Mouse (Mus musculus) spleen, adult 2 months (tissue): ENCODE data around the gene Rerg. TPM values are rescaled to one million over a fixed set of nuclear protein-coding genes. Genes with fewer than 3 reads are reported as not detected.

ENCODE experiments used
- DNase-seq, 2 experiments: peaks; one replicate each; pipeline versions ENCODE4 v3.0.0 to v3.0.0-alpha.2; 2012 to 2021; ENCODE audit warnings: low spot score in 2 of 2, low read depth in 1 of 2
- H3K27ac ChIP-seq: fragments of 200-500 bp; 2 replicates; pipeline ENCODE4 v1.5.1; 2012; ENCODE audit warnings: low read length, inconsistent platforms; ENCODE audit not compliant: insufficient read depth
- H3K27me3 ChIP-seq: fragments of 200-500 bp; 2 replicates; pipeline ENCODE4 v1.6.1; 2012; ENCODE audit warnings: mild to moderate bottlenecking, moderate library complexity, low read length, inconsistent platforms; ENCODE audit not compliant: control insufficient read depth, insufficient read depth
- H3K36me3 ChIP-seq: fragments of 200-500 bp; 2 replicates; pipeline ENCODE4 v1.6.1; 2012; ENCODE audit warnings: mild to moderate bottlenecking, low read length, inconsistent platforms; ENCODE audit not compliant: control insufficient read depth, insufficient read depth
- H3K4me1 ChIP-seq: fragments of 200-500 bp; 2 replicates; pipeline ENCODE4 v1.6.1; 2011; ENCODE audit warnings: inconsistent platforms; ENCODE audit not compliant: control insufficient read depth, insufficient read depth, insufficient read length
- H3K4me3 ChIP-seq: fragments of 200-500 bp; 2 replicates; pipeline ENCODE4 v1.5.1; 2011; ENCODE audit warnings: mild to moderate bottlenecking, inconsistent platforms; ENCODE audit not compliant: insufficient read depth, insufficient read length; ENCODE audit errors: extremely low read depth
- CTCF ChIP-seq: fragments of 200-500 bp; IDR thresholded peaks from 2 replicates; pipeline ENCODE4 v1.5.1; 2011; ENCODE audit warnings: mild to moderate bottlenecking, inconsistent platforms; ENCODE audit not compliant: insufficient read depth, insufficient read length, insufficient replicate concordance; ENCODE audit errors: extremely low read depth
- POLR2A ChIP-seq: fragments of 200-500 bp; IDR thresholded peaks from 2 replicates; pipeline ENCODE4 v1.6.1; 2011; ENCODE audit warnings: low read depth, low read length, inconsistent platforms
- WGBS: fragments of 180-500 bp; shearing (Covaris S2); methylation state at CpG from one replicate; pipeline ENCODE4 v1.1.7; 2018; 5-methylcytosine and 5-hydroxymethylcytosine counted together
- polyA plus RNA-seq: library from polyadenylated mRNA; depleted of rRNA; stranded (reverse); fragments of >200 nt; gene quantifications from 2 replicates; pipeline ENCODE4 v1.2.3, GENCODE M21; 2012

Gene Rerg
- polyA plus RNA-seq, 1 experiment: 0.07 TPM

DNA sequence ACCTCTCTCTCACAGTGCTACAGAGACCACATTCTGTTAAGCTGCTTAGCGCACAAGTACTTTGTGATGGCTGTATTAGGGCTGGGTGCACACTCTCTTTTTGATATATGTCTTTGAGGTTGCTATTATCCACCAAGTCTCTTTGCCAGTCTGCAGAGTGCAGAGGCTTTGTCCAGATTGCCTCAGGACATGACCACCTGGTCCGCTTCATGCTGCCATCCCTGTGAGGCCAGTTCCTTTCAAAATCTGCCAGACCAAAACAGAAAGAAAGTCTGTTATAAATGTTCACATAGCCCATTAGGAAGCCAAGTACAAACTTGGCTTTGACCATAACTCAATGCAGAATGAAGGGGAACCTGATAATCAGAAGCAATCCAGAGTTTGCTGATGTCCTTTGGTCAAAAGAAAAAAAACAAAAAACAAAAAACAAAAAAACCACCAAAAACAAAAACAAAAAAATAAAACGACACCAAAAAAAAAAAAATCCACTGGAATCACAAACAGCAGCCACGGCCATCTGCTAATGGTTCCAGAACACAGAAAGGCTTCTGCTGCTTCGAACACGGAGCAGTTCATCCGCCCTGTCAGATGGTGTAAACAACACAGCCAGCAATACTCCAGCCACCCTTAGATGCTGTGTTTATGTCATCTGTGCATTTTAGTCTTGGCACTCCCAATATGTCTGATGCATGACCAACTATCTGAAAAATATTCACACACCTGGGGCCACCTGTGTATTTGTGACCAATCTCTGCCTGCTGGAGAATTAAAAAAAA, 68.2 kb downstream of the Rerg start:
- TF ChIP-seq CTCF: no peak
- TF ChIP-seq POLR2A: no peak
- WGBS: 89% methylated on average over 7 of the region's 7 CpGs
- H3K27ac ChIP-seq: no peak overlapping the region
- no peaks in the 10 kb centered on the region for H3K36me3 ChIP-seq
- no peak overlapping the region for H3K4me3 ChIP-seq
- H3K4me1 ChIP-seq: no peaks in the 10 kb centered on the region
- no peaks in the 10 kb centered on the region for H3K27me3 ChIP-seq
- DNase-seq: no peak

DNA sequence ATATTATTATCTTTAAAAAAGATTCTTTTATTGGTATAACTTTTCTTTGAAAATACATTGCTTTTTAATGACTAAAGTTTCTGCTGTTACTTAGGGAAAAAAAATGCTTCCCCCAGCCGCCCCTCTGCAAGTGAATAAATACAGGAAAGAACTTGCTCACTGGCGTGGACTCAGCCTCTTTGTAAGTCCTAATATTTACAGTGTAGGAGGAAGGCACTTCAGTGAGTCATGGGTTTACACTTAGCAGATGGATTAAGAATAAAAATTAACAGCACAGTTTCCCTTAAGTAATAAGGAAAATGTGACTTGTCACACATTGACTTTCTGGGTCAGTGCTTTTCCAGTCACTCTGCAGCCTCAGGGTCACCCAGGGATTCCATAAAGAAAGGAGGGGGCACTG, 70.0 kb downstream of the Rerg start:
- 68% methylated on average over 2 of the region's 2 CpGs for WGBS
- no peaks in the 10 kb centered on the region for H3K36me3 ChIP-seq
- no peak overlapping the region for H3K27ac ChIP-seq
- no peak for DNase-seq
- H3K4me3 ChIP-seq: no peak overlapping the region
- H3K4me1 ChIP-seq: peaks cover 3% of the 10 kb centered on the region; the same call in 1 of the 2 replicates
- no peaks in the 10 kb centered on the region for H3K27me3 ChIP-seq
- TF ChIP-seq CTCF: no peak
- no peak for TF ChIP-seq POLR2A

DNA sequence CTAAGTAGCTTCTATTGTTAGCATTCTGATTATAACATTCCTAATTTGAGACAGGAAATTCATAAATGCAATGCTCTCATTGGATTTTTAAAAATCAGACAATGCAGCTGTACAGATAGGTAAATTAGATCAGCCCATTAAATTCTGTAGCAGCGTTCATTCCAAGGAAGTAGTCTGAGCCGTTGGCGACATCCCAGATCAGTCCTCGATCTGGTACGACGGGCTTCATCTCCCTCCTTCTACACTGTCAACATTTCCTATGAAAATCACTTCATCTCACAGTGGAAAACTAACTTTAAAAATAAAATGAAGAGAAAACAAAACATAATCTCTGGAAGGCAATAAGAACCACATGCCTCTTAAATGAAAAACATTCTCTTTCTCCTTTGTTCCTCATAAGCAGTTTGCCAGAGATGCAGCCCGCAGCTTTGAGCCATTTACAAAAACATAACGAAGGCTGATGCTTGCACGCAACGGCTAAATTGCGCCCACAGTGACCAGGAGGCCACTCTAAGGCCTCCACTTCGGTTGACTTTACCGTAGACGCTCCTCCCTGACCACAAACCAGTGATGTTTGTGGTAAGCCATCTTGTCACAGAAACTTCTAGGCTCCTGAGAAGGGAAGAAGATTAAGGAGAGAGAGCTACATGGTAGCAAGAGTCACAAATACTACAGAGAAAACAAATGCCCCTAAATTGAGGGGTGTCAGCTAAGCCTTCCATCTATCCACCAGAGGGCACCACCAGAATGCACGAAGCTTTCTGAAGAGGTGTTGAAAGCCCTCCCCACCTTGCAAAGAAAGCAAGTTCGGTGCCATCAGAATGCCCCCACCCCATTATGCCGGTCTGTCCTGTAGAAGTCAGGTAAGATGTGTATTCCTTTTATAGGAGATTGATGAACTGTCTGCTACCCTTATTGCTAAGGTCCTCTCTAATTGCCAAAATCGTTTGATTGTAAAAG, 71.8 kb downstream of the Rerg start:
- peak; percentile 45; the same call in 1 of the 2 replicates for TF ChIP-seq CTCF
- no peak for TF ChIP-seq POLR2A
- H3K4me1 ChIP-seq: peaks cover 3% of the 10 kb centered on the region; the same call in 1 of the 2 replicates
- no peaks in the 10 kb centered on the region for H3K27me3 ChIP-seq
- 72% methylated on average over 18 of the region's 18 CpGs for WGBS
- DNase-seq: peak in 1 of 2 experiments; percentile 42
- H3K4me3 ChIP-seq: no peak overlapping the region
- no peaks in the 10 kb centered on the region for H3K36me3 ChIP-seq
- H3K27ac ChIP-seq: no peak overlapping the region

GRCm38 (mm10) chr6:137094475-137094874, 75.8 kb downstream of the Rerg start:
- no peak overlapping the region for H3K27ac ChIP-seq
- no peak for TF ChIP-seq CTCF
- TF ChIP-seq POLR2A: no peak
- H3K4me1 ChIP-seq: peaks cover 3% of the 10 kb centered on the region; the same call in 1 of the 2 replicates
- 90% methylated on average over 2 of the region's 2 CpGs for WGBS
- no peak overlapping the region for H3K4me3 ChIP-seq
- no peak for DNase-seq
- H3K36me3 ChIP-seq: no peaks in the 10 kb centered on the region
- H3K27me3 ChIP-seq: no peaks in the 10 kb centered on the region

DNA sequence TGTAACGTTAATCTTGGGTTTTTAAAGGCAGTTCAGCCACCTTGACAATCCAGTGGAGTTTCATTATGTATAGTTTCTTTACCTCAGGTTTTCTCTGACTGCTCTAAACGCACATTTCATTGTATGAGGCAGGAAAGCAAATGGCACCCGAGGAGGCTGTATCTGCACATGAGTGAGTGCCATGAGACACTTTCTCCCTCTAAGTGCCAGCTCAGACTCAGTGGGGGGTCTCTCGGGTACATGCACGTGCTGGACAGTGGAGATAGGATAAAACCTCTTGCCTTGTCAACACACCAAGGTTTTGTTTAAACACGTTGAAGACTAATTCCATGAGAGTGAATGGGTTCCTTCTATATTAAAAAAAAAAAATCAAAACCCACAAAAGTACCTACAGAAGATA, 81.8 kb downstream of the Rerg start:
- Histone ChIP-seq H3K36me3 (no peaks in the 10 kb centered on the region), H3K27ac (no peak overlapping the region), H3K4me1 (no peaks in the 10 kb centered on the region), H3K4me3 (no peak overlapping the region), H3K27me3 (no peaks in the 10 kb centered on the region)
- no peak for TF ChIP-seq POLR2A
- no peak for TF ChIP-seq CTCF
- WGBS: 86% methylated on average over 6 of the region's 6 CpGs
- no peak for DNase-seq

DNA sequence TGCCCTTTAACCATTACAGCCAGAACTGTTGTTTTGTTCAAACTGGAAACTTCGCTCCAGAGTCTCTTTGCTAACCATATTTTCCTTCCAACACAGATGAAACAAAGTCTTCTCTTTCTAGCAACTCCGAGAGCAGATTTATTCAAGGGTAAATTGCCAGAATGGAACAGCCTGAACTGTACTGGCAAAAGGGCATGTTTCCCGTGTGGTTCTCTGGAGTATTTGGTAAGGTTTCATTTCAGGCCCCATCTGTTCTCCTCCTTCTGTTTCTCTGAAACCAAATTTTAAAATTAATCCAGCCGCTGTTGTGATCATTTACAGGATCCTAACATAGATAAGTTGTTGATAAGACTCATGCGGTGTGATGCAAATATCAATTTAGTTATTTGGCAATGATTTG, 82.3 kb downstream of the Rerg start:
- Histone ChIP-seq H3K4me3 (no peak overlapping the region), H3K27me3 (no peaks in the 10 kb centered on the region), H3K36me3 (no peaks in the 10 kb centered on the region), H3K4me1 (no peaks in the 10 kb centered on the region), H3K27ac (no peak overlapping the region)
- WGBS: 84% methylated on average over 5 of the region's 5 CpGs
- no peak for DNase-seq
- no peak for TF ChIP-seq CTCF
- TF ChIP-seq POLR2A: no peak
